Mouse (Mus musculus) limb, embryonic 11.5 days (tissue): ENCODE data around the gene Ackr3. TPM values are rescaled to one million over a fixed set of nuclear protein-coding genes. Genes with fewer than 3 reads are reported as not detected.

Experiments used
- ATAC-seq: fragments of 200-750 bp; cut with Nextera tagmentation; 2 replicates; pipeline ENCODE4 v1.8.0; 2017; ENCODE audit warnings: low read depth; ENCODE audit not compliant: insufficient number of reproducible peaks, low FRiP score, low TSS enrichment
- DNase-seq: peaks from one replicate; pipeline ENCODE4 v3.0.0-alpha.2; 2015; ENCODE audit warnings: low spot score
- H3K27ac ChIP-seq: fragments of 300-500 bp; sonication (generic); replicated peaks from 2 replicates; pipeline ENCODE4 v1.5.1; 2014; ENCODE audit warnings: low read depth, mild to moderate bottlenecking, low read length
- H3K27me3 ChIP-seq: fragments of 300-500 bp; sonication (generic); 2 replicates; pipeline ENCODE4 v1.6.1; 2014; ENCODE audit warnings: mild to moderate bottlenecking, low read length, mixed read lengths; ENCODE audit not compliant: control insufficient read depth, insufficient read depth
- H3K36me3 ChIP-seq: fragments of 300-500 bp; sonication (generic); 2 replicates; pipeline ENCODE4 v1.6.1; 2014; ENCODE audit warnings: mild to moderate bottlenecking, low read length, moderate library complexity, mixed read lengths; ENCODE audit not compliant: control insufficient read depth, insufficient read depth
- H3K4me1 ChIP-seq: fragments of 300-500 bp; sonication (generic); 2 replicates; pipeline ENCODE4 v1.6.1; 2014; ENCODE audit warnings: low read length, mixed read lengths; ENCODE audit not compliant: control insufficient read depth, insufficient read depth
- H3K4me2 ChIP-seq: fragments of 300-500 bp; sonication (generic); 2 replicates; pipeline ENCODE4 v1.6.1; 2014; ENCODE audit warnings: low read depth, mild to moderate bottlenecking, moderate library complexity; ENCODE audit not compliant: severe bottlenecking
- H3K4me3 ChIP-seq: fragments of 300-500 bp; sonication (generic); 2 replicates; pipeline ENCODE4 v1.5.1; 2014; ENCODE audit warnings: low read depth, low read length
- H3K9ac ChIP-seq: fragments of 300-500 bp; sonication (generic); 2 replicates; pipeline ENCODE4 v1.6.1; 2014; ENCODE audit warnings: mild to moderate bottlenecking, low read length
- H3K9me3 ChIP-seq: fragments of 300-500 bp; sonication (generic); 2 replicates; pipeline ENCODE4 v1.6.1; 2016; ENCODE audit warnings: low read length; ENCODE audit not compliant: control insufficient read depth
- WGBS: fragments of 180-500 bp; shearing (Covaris S2); extraction: QIAGEN DNeasy Blood & Tissue Kit; methylation state at CpG from one replicate; pipeline ENCODE4 v1.1.7; 2014; 5-methylcytosine and 5-hydroxymethylcytosine counted together
- polyA plus RNA-seq: library from polyadenylated mRNA; unstranded; fragments of >200 nt; fragmentation: Nextera tagmentation; extraction: Ambion mirVana; gene quantifications from 2 replicates; pipeline ENCODE4 v1.2.1, GENCODE M21; 2014

Gene Ackr3
- polyA plus RNA-seq, result 22.5 and 26.0 TPM in 2 replicates

DNA sequence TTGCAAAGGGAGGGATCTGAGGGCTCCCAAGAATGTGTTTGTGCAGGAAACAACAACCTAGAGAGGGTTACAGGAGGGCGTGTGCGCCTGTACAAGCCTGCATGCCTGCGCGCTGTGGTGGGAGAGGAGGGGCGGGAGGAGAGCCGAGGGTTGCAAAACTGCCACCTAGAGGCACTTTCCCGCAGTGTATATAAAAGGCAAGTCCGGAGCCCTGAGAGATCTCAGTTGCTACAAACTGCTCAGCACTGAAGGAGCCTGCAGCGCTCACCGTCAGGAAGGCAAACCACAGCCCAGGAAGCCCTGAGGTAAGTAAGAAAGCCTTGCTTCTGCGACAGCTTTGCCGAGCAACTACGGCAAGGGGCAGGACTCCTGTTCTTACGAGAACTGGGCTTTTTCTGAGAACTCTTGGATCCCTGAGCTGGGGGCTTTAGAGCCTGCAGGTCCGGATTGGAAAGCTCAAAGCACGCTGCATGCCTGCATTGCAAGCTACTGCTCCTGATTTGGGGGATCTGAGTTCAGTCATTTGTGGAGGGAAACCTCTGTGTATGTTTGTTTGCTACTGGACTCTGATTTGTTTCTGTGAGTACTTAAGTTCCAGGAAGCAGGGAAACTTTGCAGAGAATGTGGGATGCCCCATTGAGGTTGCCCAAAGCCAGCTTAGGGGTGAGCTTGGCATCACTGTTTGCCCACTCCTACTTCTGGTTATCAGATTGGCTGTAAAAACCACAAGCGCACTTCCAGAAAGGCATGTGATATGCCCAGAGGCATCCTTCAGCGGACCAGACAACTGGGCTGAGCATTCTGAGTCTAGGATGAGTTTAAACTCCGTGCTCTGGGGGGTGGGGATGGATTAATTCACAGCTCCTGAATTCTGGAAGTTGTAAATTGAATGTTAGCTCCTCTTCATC, at the start of gene Ackr3:
Ackr3 (plus strand) TSS at position 198 of the 908 bp plus-strand sequence.
- H3K4me1 ChIP-seq, result peaks cover 17% of the 10 kb centered on the region
- 3% methylated on average over 19 of the region's 19 CpGs for WGBS
- H3K36me3 ChIP-seq, result no peaks in the 10 kb centered on the region
- peak within 1 kb of the TSS; percentile 79 for H3K9ac ChIP-seq
- peak within 1 kb of the TSS; percentile 52 for H3K4me3 ChIP-seq
- ATAC-seq, result peak; percentile 76
- peak within 1 kb of the TSS; percentile 53 for H3K27ac ChIP-seq
- H3K27me3 ChIP-seq, result peaks cover 2% of the 10 kb centered on the region; the same call in 1 of the 2 replicates
- peak; percentile 91 for DNase-seq
- H3K9me3 ChIP-seq, result no peaks in the 10 kb centered on the region
- H3K4me2 ChIP-seq, result peak within 1 kb of the TSS; percentile 65

DNA sequence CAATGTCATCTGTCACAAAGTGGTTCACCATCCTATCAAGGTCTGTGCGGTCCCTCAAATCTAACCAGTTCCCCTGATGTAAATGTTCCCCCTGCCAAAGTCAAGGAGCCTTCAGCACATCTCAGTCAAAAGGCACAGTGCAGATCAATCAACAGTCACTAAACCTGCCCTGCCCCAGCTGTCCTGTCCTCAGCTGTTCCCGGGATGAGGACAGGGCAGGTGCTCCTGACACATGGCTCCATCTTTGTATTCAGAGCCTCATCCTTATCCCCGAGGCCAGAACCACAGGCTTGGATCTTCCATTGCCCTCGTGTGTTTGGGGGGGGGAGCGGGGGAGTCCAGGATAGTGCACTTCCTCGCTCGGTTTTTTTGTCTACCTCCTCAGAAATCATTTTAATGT, 47.2 kb upstream of the Ackr3 start:
- Histone ChIP-seq H3K4me1 (peaks cover 16% of the 10 kb centered on the region), H3K4me3 (no peak overlapping the region), H3K27me3 (no peaks in the 10 kb centered on the region), H3K9me3 (no peaks in the 10 kb centered on the region), H3K4me2 (no peak overlapping the region), H3K36me3 (no peaks in the 10 kb centered on the region), H3K27ac (no peak overlapping the region), H3K9ac (no peak overlapping the region)
- ATAC-seq (no peak), DNase-seq (no peak)
- 66% methylated on average over 7 of the region's 7 CpGs for WGBS

DNA sequence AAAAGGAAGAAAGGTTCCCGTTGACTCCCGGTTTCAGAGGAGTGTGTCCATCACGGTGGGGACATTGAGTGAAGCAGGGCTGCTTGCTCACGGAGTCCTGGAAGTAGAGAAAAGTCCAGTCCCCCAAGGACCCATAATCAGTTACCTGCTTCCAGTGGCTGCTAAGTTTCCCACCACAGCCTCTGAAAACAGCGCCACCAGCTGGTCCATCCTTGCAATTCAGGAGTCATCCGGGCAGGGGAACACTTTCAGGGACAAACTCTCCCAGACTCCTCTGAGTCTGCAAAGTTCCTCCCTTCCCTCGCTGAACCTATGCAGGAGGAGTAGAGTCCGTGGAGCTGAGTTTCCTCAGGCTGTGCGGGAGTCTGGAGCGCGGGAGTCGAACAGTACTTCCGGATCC, 43.9 kb upstream of the Ackr3 start:
- no peak overlapping the region for H3K4me2 ChIP-seq
- no peak overlapping the region for H3K4me3 ChIP-seq
- ATAC-seq (no peak), DNase-seq (peak; percentile 73)
- 0 out of 2 replicates have a peak, but pooled peaks cover 2% of the 10 kb centered on the region for H3K4me1 ChIP-seq
- no peaks in the 10 kb centered on the region for H3K27me3 ChIP-seq
- H3K27ac ChIP-seq, result no peak overlapping the region
- 30% methylated on average over 13 of the region's 13 CpGs for WGBS
- H3K36me3 ChIP-seq, result no peaks in the 10 kb centered on the region
- H3K9ac ChIP-seq, result no peak overlapping the region
- H3K9me3 ChIP-seq, result no peaks in the 10 kb centered on the region

DNA sequence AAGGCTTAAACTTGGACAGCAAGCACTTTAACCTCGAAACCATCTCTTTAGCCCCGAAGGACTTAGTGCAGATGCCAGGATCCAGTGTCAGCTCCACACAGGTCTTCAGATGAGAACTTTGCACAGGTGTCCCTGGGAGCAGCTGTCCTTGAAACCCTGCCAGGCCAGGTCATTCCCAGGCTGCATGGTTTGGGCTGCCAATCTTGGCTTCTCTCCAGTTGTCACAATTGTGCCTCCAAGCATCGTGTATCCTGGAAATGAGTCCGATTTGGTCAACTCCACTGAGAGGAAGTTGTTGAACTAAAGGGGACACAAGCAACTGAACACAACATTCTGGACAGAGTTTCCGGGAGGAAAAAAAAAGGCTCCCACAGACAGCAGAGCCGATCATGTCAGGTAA, 42.2 kb upstream of the Ackr3 start:
- Histone ChIP-seq H3K27ac (no peak overlapping the region), H3K36me3 (no peaks in the 10 kb centered on the region), H3K27me3 (no peaks in the 10 kb centered on the region), H3K9me3 (no peaks in the 10 kb centered on the region), H3K4me3 (no peak overlapping the region), H3K4me1 (0 out of 2 replicates have a peak, but pooled peaks cover 2% of the 10 kb centered on the region), H3K4me2 (no peak overlapping the region), H3K9ac (no peak overlapping the region)
- ATAC-seq, result no peak
- 82% methylated on average over 6 of the region's 6 CpGs for WGBS
- no peak for DNase-seq

DNA sequence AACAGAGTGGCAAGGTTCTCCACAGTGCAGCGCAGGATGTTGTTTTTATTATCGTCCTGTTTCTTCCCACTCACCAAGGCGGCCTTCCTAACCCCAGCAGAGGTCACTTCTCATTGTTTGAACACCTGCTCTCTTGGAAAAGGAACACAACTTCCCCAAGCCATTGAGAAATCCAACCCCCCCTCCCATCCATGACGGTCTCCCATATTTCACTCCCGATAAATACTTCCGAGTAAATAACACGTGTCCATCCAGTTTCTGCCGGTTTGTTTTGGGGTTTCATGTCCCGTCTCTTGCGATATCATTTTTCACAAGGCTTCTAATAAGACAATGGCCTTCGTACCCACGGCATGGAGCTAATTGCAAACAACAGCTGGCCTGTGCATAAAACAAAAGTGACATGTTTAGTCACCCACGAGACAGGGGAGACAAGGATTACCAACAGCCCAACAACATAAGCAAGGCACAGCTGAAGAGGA, 41.4 kb upstream of the Ackr3 start:
- Histone ChIP-seq H3K27me3 (no peaks in the 10 kb centered on the region), H3K27ac (no peak overlapping the region), H3K4me2 (no peak overlapping the region), H3K9me3 (no peaks in the 10 kb centered on the region), H3K9ac (no peak overlapping the region), H3K4me3 (no peak overlapping the region), H3K4me1 (0 out of 2 replicates have a peak, but pooled peaks cover 2% of the 10 kb centered on the region), H3K36me3 (no peaks in the 10 kb centered on the region)
- DNase-seq (no peak), ATAC-seq (no peak)
- 76% methylated on average over 13 of the region's 13 CpGs for WGBS

DNA sequence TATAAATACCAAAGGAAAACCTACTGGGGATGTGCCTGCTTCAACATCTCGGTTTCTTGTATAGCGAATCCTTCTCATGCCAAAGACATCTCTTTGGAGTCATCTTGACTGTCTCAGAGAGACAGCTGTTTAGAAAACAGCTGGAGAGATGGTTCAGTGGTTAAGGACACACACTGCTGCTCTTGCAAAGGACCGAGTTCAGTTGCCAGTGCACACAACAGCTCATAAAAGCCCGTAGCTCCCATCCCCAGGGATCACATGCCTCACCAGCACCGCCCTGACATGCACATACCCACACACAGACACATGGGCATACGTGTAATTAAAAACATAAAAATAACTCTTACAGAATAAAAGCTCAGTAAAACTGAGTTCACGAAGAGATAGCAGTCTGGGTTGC, 40.6 kb upstream of the Ackr3 start:
- no peaks in the 10 kb centered on the region for H3K9me3 ChIP-seq
- WGBS, result 80% methylated on average over 7 of the region's 7 CpGs
- no peak overlapping the region for H3K4me2 ChIP-seq
- H3K27ac ChIP-seq, result 0 out of 2 replicates have a peak overlapping the region, but pooled peaks have one; percentile 21
- H3K36me3 ChIP-seq, result no peaks in the 10 kb centered on the region
- H3K27me3 ChIP-seq, result no peaks in the 10 kb centered on the region
- H3K4me3 ChIP-seq, result no peak overlapping the region
- DNase-seq (no peak), ATAC-seq (no peak)
- H3K4me1 ChIP-seq, result 0 out of 2 replicates have a peak, but pooled peaks cover 2% of the 10 kb centered on the region
- no peak overlapping the region for H3K9ac ChIP-seq

DNA sequence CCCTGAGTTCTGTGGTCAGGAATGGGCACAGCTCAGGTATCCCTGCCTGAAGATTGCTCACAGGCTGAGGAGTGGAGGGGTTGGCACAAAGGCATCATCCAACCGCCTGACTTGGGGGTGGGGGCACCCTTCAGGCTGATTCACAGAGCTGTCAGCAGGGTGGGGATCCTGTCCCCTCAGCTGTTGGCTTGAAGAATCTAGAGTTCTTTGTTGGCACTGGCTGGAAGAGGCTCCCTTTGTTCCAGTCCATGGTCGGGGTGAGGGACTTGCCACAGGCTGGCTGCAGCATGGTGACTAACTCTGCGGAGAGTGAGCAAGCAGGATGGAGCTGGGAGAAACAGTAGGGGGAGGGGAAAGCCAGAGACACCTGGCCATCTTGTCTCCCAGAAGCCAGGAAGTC, 39.5 kb upstream of the Ackr3 start:
- ATAC-seq, result no peak
- Histone ChIP-seq H3K4me1 (0 out of 2 replicates have a peak, but pooled peaks cover 2% of the 10 kb centered on the region), H3K4me2 (no peak overlapping the region), H3K27ac (no peak overlapping the region), H3K9ac (no peak overlapping the region), H3K4me3 (no peak overlapping the region), H3K9me3 (no peaks in the 10 kb centered on the region), H3K36me3 (no peaks in the 10 kb centered on the region), H3K27me3 (no peaks in the 10 kb centered on the region)
- WGBS, result 49% methylated on average over 3 of the region's 3 CpGs
- DNase-seq, result no peak

DNA sequence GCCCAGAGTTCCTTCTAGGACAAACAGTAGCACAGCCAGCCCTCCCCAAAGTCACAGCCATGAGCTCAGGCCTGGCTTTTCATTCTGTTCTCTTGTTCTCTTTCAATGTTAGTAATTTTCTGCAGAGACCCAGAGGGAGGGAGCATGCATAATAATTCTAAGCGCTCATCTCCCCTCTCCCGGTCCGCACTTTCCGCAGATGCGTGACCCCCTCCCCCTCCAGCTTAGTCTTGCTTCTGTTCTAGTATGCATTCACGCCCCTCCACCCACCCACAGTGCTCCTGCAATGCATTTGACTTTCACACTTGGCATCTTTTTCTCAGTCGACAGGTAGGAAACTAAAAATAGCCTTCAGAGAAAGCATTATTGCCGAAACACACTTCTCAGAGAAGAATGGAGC, 29.4 kb upstream of the Ackr3 start:
- Histone ChIP-seq H3K27me3 (no peaks in the 10 kb centered on the region), H3K4me3 (no peak overlapping the region), H3K4me2 (no peak overlapping the region), H3K36me3 (no peaks in the 10 kb centered on the region), H3K9ac (no peak overlapping the region), H3K9me3 (no peaks in the 10 kb centered on the region), H3K27ac (no peak overlapping the region), H3K4me1 (no peaks in the 10 kb centered on the region)
- no peak for DNase-seq
- WGBS, result 70% methylated on average over 8 of the region's 8 CpGs
- no peak for ATAC-seq
